Mouse (Mus musculus) lung, postnatal 0 days (tissue): ENCODE results near the gene Scn4a. TPM values are rescaled to one million over a fixed set of nuclear protein-coding genes. Genes with fewer than 3 reads are reported as not detected.
"Not testable (repeated sequence)": the region's sequence is repeated elsewhere in the genome, so short reads cannot be mapped to it uniquely, and the experiment has no call there.

Source experiments
- ATAC-seq: fragments of 200-750 bp; cut with Nextera tagmentation; 2 replicates; pipeline ENCODE4 v1.8.0; 2017; ENCODE audit warnings: moderate library complexity
- DNase-seq: peaks from one replicate; pipeline ENCODE4 v3.0.0-alpha.2; 2016; ENCODE audit warnings: low spot score
- H3K27ac ChIP-seq: fragments of 300-500 bp; sonication (generic); 2 replicates; pipeline ENCODE4 v1.5.1; 2014; ENCODE audit warnings: antibody characterized with exemption, mild to moderate bottlenecking, low read length, mixed read lengths
- H3K27me3 ChIP-seq: fragments of 300-500 bp; sonication (generic); replicated peaks from 2 replicates; pipeline ENCODE4 v1.6.1; 2014; ENCODE audit warnings: low read length, mixed read lengths; ENCODE audit not compliant: insufficient read depth
- H3K36me3 ChIP-seq: fragments of 300-500 bp; sonication (generic); 2 replicates; pipeline ENCODE4 v1.6.1; 2014; ENCODE audit warnings: low read length, mixed read lengths; ENCODE audit not compliant: insufficient read depth
- H3K4me1 ChIP-seq: fragments of 300-500 bp; sonication (generic); 2 replicates; pipeline ENCODE4 v1.6.1; 2014; ENCODE audit warnings: antibody characterized with exemption, low read depth, low read length, mixed read lengths; ENCODE audit not compliant: insufficient read depth
- H3K4me2 ChIP-seq: fragments of 300-500 bp; sonication (generic); replicated peaks from 2 replicates; pipeline ENCODE4 v1.6.1; 2014; ENCODE audit warnings: low read depth, mild to moderate bottlenecking, low read length, moderate library complexity, mixed read lengths
- H3K4me3 ChIP-seq: fragments of 300-500 bp; sonication (generic); 2 replicates; pipeline ENCODE4 v1.5.1; 2014; ENCODE audit warnings: low read depth, low read length
- H3K9ac ChIP-seq: fragments of 300-500 bp; sonication (generic); replicated peaks from 2 replicates; pipeline ENCODE4 v1.6.1; 2014; ENCODE audit warnings: low read depth, mild to moderate bottlenecking
- H3K9me3 ChIP-seq: fragments of 300-500 bp; sonication (generic); 2 replicates; pipeline ENCODE4 v1.6.1; 2016; ENCODE audit warnings: low read length, mixed read lengths
- CTCF ChIP-seq: IDR thresholded peaks from 2 replicates; pipeline ENCODE4 v1.5.1; 2016; ENCODE audit warnings: antibody characterized with exemption, mild to moderate bottlenecking
- EP300 ChIP-seq: IDR thresholded peaks from 2 replicates; pipeline ENCODE4 v1.6.1; 2016; ENCODE audit warnings: antibody characterized with exemption, mild to moderate bottlenecking, control low read depth
- WGBS: fragments of 180-500 bp; shearing (Covaris S2); extraction: QIAGEN DNeasy Blood & Tissue Kit; methylation state at CpG from one replicate; pipeline ENCODE4 v1.1.7; 2014; 5-methylcytosine and 5-hydroxymethylcytosine counted together
- polyA plus RNA-seq: library from polyadenylated mRNA; unstranded; fragments of >200 nt; fragmentation: Nextera tagmentation; extraction: Ambion mirVana; gene quantifications from 2 replicates; pipeline ENCODE4 v1.2.1, GENCODE M21; 2015

The Scn4a gene
- polyA plus RNA-seq, 1 experiment from 2014 or later, result 0.04 TPM

DNA sequence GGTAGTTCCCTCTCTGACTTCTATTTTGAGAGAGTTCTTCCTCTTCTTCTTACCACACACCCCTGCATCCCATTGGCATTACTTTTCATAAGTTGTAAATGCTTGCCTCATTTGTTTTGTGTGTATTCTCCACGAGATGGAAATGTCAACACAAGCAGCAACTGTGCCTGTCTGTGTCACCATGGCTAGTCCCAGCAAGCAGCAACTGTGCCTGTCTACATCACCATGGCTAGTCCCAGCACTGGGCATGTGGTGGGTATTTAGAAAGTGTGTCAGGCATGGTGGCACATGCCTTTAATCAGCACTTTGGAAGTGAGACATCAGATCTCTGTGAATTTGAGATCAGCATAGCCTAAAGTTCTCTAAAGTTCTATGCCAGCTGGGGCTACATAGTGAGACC lies 1.1 kb upstream of the Scn4a start:
- TF ChIP-seq EP300 (no peak), CTCF (no peak)
- H3K9me3 ChIP-seq, result no peaks in the 10 kb centered on the region
- no peaks in the 10 kb centered on the region for H3K27me3 ChIP-seq
- 21% methylated on average over 1 of the region's 1 CpGs for WGBS
- no peak overlapping the region for H3K4me3 ChIP-seq
- H3K36me3 ChIP-seq, result no peaks in the 10 kb centered on the region
- no peak overlapping the region for H3K27ac ChIP-seq
- H3K9ac ChIP-seq, result no peak overlapping the region
- DNase-seq (no peak), ATAC-seq (no peak)
- H3K4me1 ChIP-seq, result no peaks in the 10 kb centered on the region
- H3K4me2 ChIP-seq, result no peak overlapping the region

DNA sequence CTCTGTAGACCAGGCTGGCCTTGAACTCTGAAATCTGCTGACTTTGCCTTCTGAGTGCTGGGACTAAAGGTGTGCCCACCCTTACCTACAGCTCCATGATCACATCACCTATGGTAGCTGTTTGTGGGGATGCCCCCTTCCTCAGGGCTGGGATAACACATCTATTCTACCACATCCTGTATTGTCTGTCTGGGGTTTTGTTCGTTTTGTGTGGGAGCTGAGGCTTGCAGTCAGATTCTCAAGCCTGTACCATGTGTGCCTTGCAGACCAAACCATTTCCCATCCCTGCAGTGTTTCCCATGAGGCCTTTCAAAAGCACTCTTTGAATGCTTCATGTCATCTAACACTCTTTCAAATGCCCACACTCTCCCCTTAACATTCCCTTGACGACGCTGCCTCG lies 1.1 kb downstream of the Scn4a start:
- TF ChIP-seq CTCF, result no peak
- no peak for TF ChIP-seq EP300
- ATAC-seq (no peak), DNase-seq (no peak)
- Histone ChIP-seq H3K27me3 (no peaks in the 10 kb centered on the region), H3K27ac (no peak overlapping the region), H3K4me2 (no peak overlapping the region), H3K9ac (no peak overlapping the region), H3K36me3 (no peaks in the 10 kb centered on the region), H3K4me1 (no peaks in the 10 kb centered on the region), H3K9me3 (no peaks in the 10 kb centered on the region), H3K4me3 (no peak overlapping the region)
- 63% methylated on average over 4 of the region's 4 CpGs for WGBS

DNA sequence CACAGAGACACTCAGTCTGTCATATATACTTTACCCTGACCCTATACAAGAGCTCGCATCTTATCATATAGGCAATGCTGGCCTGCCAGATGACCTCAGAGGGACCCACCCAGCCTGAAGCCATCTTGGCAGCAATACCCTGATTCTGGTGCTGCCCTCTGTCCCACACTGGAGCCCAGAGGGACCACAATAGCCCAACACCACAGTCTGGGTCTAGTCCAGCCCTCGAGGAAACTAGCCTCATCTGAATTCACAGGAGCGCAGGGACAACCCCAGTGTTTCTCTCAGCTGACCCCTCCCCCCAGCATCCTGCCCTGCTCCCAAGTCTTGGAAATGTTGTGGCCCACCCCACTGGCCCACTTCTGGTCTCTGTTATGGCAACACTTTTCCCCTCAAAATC lies 1.8 kb downstream of the Scn4a start:
- H3K9me3 ChIP-seq, result no peaks in the 10 kb centered on the region
- H3K4me1 ChIP-seq, result no peaks in the 10 kb centered on the region
- H3K36me3 ChIP-seq, result no peaks in the 10 kb centered on the region
- ATAC-seq, result no peak
- H3K4me2 ChIP-seq, result no peak overlapping the region
- 43% methylated on average over 3 of the region's 3 CpGs for WGBS
- no peak for DNase-seq
- H3K4me3 ChIP-seq, result no peak overlapping the region
- H3K27ac ChIP-seq, result no peak overlapping the region
- TF ChIP-seq EP300 (no peak), CTCF (no peak)
- no peaks in the 10 kb centered on the region for H3K27me3 ChIP-seq
- no peak overlapping the region for H3K9ac ChIP-seq

DNA sequence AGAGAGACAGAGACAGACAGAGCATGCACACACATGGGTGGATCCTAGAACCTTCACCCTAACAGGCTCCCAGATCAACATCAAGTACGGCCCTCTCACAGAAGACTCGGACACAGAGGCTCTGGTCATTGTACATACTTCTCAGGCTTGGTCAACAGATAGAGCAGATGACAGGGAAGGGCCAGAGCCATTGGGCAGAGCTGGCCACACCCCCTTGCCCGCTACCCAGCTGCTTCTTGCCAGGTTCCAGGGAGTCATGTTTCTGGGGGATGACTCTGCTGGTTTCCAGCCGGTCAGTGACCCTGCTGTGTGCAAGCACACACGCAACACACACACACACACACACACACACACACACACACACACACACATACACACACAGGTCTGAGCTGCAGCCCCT lies 2.2 kb downstream of the Scn4a start:
- no peaks in the 10 kb centered on the region for H3K9me3 ChIP-seq
- H3K36me3 ChIP-seq, result no peaks in the 10 kb centered on the region
- no peak overlapping the region for H3K27ac ChIP-seq
- TF ChIP-seq EP300, result no peak
- TF ChIP-seq CTCF, result no peak
- WGBS, result 43% methylated on average over 5 of the region's 5 CpGs
- peak; percentile 41 for DNase-seq
- no peak overlapping the region for H3K4me3 ChIP-seq
- H3K4me1 ChIP-seq, result no peaks in the 10 kb centered on the region
- H3K27me3 ChIP-seq, result no peaks in the 10 kb centered on the region
- no peak overlapping the region for H3K4me2 ChIP-seq
- ATAC-seq, result peak; percentile 49
- no peak overlapping the region for H3K9ac ChIP-seq

DNA sequence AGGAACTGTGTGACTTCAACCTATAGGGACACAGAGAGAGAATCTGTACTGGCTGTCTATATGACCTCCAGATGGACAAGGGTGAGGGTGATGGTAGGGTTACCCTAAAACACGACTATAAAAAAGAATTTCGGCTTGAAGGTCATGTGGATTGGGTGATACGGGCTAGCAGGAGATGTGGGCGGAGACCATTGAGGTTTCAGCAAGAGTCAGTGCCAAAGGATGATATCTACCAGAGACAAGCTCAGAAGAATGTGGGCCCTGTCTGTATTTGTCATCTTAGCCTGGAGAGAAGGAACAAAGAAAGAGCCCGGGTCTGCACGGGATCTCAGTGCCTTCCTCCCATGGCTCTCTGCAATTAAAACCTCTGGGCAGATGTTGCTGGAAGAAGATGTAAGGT lies 3.3 kb downstream of the Scn4a start:
- no peaks in the 10 kb centered on the region for H3K4me1 ChIP-seq
- no peak for ATAC-seq
- TF ChIP-seq CTCF (no peak), EP300 (no peak)
- no peak overlapping the region for H3K9ac ChIP-seq
- H3K36me3 ChIP-seq, result no peaks in the 10 kb centered on the region
- H3K9me3 ChIP-seq, result no peaks in the 10 kb centered on the region
- H3K27ac ChIP-seq, result no peak overlapping the region
- no peaks in the 10 kb centered on the region for H3K27me3 ChIP-seq
- H3K4me3 ChIP-seq, result no peak overlapping the region
- no peak for DNase-seq
- no peak overlapping the region for H3K4me2 ChIP-seq
- 70% methylated on average over 6 of the region's 6 CpGs for WGBS

DNA sequence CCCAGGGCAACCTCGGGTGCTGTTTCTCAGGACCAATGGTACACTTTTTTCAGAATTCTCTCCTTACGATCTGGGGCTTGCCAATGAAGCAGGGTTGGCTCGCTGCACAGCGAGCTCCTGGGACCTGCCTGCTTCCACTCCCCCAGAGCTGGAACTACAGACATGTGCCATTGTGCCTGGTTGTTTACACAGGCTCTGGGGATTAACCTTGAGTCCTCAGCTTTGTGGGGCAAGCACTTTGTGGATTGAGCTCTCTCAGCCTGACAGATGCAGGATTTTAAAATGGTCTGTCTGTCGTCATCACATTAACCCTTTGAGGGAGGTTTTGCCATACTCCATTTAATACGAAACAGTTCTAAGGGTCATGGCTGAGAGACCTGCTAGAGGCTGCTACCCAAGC lies 8.2 kb downstream of the Scn4a start:
- DNase-seq (no peak), ATAC-seq (no peak)
- Histone ChIP-seq H3K4me2 (no peak overlapping the region), H3K4me1 (no peaks in the 10 kb centered on the region), H3K27ac (no peak overlapping the region), H3K9ac (no peak overlapping the region), H3K4me3 (no peak overlapping the region), H3K27me3 (no peaks in the 10 kb centered on the region), H3K9me3 (no peaks in the 10 kb centered on the region), H3K36me3 (no peaks in the 10 kb centered on the region)
- no peak for TF ChIP-seq CTCF
- no peak for TF ChIP-seq EP300
- 34% methylated on average over 6 of the region's 6 CpGs for WGBS

DNA sequence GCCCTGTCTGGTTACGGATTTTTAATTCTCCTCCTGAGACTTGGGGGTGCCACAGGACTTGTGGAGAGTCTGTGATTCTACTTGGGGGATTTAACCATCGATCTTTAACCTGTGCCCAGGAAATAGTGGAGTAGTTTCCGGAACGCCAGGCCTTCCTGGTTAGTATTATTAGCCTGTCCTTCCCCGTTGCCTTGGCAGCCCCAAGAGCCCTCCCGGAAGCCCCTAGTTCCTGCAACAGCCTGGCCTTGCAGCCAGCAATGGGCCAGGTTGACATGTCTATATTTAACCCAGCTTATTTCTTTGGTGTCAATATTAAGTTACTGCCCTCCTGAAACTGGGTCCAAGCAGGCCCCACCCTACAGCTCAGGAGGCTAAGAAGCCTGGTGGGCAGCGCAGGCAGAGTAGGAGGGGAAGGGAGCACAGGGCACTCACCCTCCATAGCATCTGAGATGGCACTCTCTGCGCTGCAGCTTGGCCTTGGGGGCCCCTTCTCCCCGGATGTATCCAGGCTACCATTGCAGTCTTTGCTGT lies 12.0 kb downstream of the Scn4a start:
- Histone ChIP-seq H3K27me3 (no peaks in the 10 kb centered on the region), H3K9me3 (no peaks in the 10 kb centered on the region), H3K4me3 (no peak overlapping the region), H3K36me3 (no peaks in the 10 kb centered on the region), H3K4me1 (no peaks in the 10 kb centered on the region), H3K9ac (no peak overlapping the region), H3K27ac (no peak overlapping the region), H3K4me2 (no peak overlapping the region)
- ATAC-seq (no peak), DNase-seq (no peak)
- TF ChIP-seq CTCF, result no peak
- TF ChIP-seq EP300, result no peak
- 62% methylated on average over 9 of the region's 9 CpGs for WGBS

DNA sequence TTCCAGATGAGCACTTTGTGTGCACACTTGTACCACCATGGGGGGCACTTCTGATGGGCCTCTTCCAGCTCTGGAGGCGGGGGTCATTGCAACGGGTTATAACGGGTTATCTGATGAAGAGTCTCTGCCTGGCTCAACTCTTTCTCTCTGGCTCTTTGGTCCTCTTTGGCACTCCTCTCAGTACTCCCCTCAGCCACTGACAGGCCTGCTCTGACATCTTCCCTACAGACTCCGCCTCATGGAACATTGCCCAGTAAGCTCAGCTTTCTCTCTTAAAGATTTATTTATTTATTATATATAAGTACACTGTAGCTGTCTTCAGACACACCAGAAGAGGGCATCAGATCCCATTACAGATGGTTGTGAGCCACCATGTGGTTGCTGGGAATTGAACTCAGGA lies 13.8 kb downstream of the Scn4a start:
- WGBS, result 83% methylated on average over 4 of the region's 4 CpGs
- H3K36me3 ChIP-seq, H3K9ac ChIP-seq, H3K9me3 ChIP-seq, ATAC-seq, H3K4me2 ChIP-seq, H3K4me3 ChIP-seq, H3K27me3 ChIP-seq, H3K27ac ChIP-seq, H3K4me1 ChIP-seq: not testable (repeated sequence)
- peak; percentile 41 for DNase-seq
